Mouse (Mus musculus) layer of hippocampus, adult 9-10 months (tissue): ENCODE results near the gene Atp1a2.

Experiments
- DNase-seq: peaks from one replicate; pipeline ENCODE4 v3.0.0; 2022; ENCODE audit warnings: low spot score

The Atp1a2 gene

GRCm38 (mm10) chr1:172323801-172324359, 26.0 kb upstream of the Atp1a2 start:
- no peak for DNase-seq

GRCm38 (mm10) chr1:172323298-172323697, 25.4 kb upstream of the Atp1a2 start:
- DNase-seq: no peak

- no peak for DNase-seq
These were observed 24.9 kb upstream of the Atp1a2 start for GRCm38 (mm10) chr1:172322725-172323124.

GRCm38 (mm10) chr1:172319921-172320411, 22.1 kb upstream of the Atp1a2 start:
- DNase-seq: no peak

- no peak for DNase-seq
These were observed 21.5 kb upstream of the Atp1a2 start for GRCm38 (mm10) chr1:172319346-172319745.

GRCm38 (mm10) chr1:172318424-172319035, 20.7 kb upstream of the Atp1a2 start:
- DNase-seq: no peak

- DNase-seq: no peak
These were observed 20.1 kb upstream of the Atp1a2 start for GRCm38 (mm10) chr1:172317946-172318345.

- no peak for DNase-seq
These were observed 19.6 kb upstream of the Atp1a2 start for GRCm38 (mm10) chr1:172317431-172317830.

- no peak for DNase-seq
These were observed 17.0 kb upstream of the Atp1a2 start for GRCm38 (mm10) chr1:172314911-172315310.

- no peak for DNase-seq
These were observed 15.9 kb upstream of the Atp1a2 start for GRCm38 (mm10) chr1:172313613-172314411.

GRCm38 (mm10) chr1:172312768-172313561, 15.1 kb upstream of the Atp1a2 start:
- no peak for DNase-seq

- no peak for DNase-seq
These were observed 14.3 kb upstream of the Atp1a2 start for GRCm38 (mm10) chr1:172311921-172312767.

- DNase-seq: no peak
These were observed 13.5 kb upstream of the Atp1a2 start for GRCm38 (mm10) chr1:172311248-172311906.

GRCm38 (mm10) chr1:172309699-172310398, 12.0 kb upstream of the Atp1a2 start:
- peak; percentile 97 for DNase-seq

- DNase-seq: no peak
These were observed 10.5 kb upstream of the Atp1a2 start for GRCm38 (mm10) chr1:172308409-172308808.

- DNase-seq: no peak
These were observed 10.1 kb upstream of the Atp1a2 start for GRCm38 (mm10) chr1:172307936-172308335.

- DNase-seq: no peak
These were observed 9.0 kb upstream of the Atp1a2 start for GRCm38 (mm10) chr1:172306885-172307284.

- DNase-seq: no peak
These were observed 8.3 kb upstream of the Atp1a2 start for GRCm38 (mm10) chr1:172306196-172306595.

- DNase-seq: no peak
These were observed 7.8 kb upstream of the Atp1a2 start for GRCm38 (mm10) chr1:172305635-172306034.

GRCm38 (mm10) chr1:172305153-172305552, 7.3 kb upstream of the Atp1a2 start:
- no peak for DNase-seq
